Mouse (Mus musculus) heart, postnatal 25 days (tissue): ENCODE results near the gene Gm14326. TPM values are rescaled to one million over a fixed set of nuclear protein-coding genes. Genes with fewer than 3 reads are reported as not detected.
A peak's percentile ranks its signal among the peaks of the same experiment; 100 is the strongest.
"Not testable (repeated sequence)": the region's sequence is repeated elsewhere in the genome, so short reads cannot be mapped to it uniquely, and the experiment has no call there.

Source experiments
- DNase-seq: peaks from one replicate; pipeline ENCODE4 v3.0.0; 2022; ENCODE audit warnings: low spot score
- intact Hi-C: fragments of 180-260 bp; cut with DNase I; formaldehyde crosslinking; loops from one replicate; pipeline ENCODE4 v1.15.1; 2025
- total RNA-seq, 2 experiments: library from RNA; stranded (reverse); gene quantifications; 2 replicates each; pipeline ENCODE4 v1.2.3; 2021

Gene Gm14326
- 10 to 100 TPM; 35.6 to 44.2 TPM for total RNA-seq

- intact Hi-C loops, result not testable (repeated sequence)
- DNase-seq, result peak; percentile 83
Observed at GRCm38 (mm10) chr2:177957145-177957544, at the start of gene Gm14326. TSS of gene Gm14326 (minus strand) at chr2:177957297.

DNA sequence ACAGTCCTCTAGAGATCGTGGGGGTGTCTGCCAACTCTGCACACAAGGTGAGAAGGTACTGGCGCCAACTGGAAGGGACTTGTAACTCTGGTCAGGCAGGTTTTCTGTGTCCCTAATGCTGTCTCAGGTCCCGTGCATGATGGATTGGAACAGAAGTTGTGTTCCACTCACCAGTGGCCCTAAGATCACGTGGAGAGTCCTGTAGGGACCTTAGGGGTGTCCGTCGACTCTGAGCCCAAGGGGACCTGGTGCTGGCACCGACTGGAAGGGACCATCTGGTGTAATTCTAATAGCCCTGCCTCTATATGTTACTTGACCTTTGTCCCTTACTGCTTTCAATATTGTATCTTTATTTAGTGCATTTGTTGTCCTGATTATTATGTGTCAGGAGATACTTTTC, 17.7 kb upstream of the Gm14326 start:
- intact Hi-C loops, DNase-seq: not testable (repeated sequence)

DNA sequence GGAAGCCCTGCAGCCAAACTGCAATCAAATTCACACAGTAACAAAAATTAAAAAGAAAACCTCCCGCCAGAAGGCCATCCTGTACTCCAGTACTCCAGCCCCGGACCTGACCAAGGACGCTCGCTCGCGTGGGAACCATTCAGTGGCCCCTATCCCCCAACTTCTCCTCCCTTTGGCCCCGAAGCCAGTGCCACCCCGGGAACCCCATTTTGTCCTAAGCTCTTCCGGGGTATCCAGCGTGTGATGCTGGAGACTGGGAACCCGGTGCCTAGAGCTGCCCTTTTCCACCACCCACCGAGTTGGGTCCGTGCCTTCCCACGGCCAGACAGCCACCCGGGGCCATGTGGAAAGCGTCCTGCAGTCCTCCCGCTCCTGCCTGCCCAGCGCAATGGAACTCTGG, 363 bp downstream of the Gm14326 start:
- intact Hi-C loops, DNase-seq: not testable (repeated sequence)

- intact Hi-C loops, DNase-seq: not testable (repeated sequence)
Observed at GRCm38 (mm10) chr2:177925563-177926103, 31.5 kb downstream of the Gm14326 start, which contains the start of gene Zfp972. TSS of gene Zfp972 (minus strand) at chr2:177925613.

GRCm38 (mm10) chr2:177903276-177903675, 53.8 kb downstream of the Gm14326 start:
- intact Hi-C loops, DNase-seq: not testable (repeated sequence)

DNA sequence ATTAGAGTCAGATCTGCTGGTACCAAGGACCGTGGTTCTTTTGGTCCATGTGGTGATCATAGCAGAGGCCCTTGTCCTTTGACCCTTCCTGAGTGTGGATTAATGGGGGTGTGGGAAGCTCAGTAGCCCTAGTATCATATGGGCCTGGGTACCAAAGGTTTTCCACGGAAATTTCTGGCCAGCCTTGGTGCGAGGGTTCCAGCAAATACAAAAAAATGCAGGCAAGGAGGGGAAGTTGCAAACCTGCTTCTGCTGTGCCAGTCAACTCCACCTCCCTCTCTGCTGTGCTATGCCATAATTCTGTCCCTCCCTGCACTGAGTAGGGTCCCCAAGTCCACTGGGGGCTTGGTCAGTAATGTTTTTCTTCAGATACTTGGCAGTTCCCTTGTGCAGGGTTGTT, 58.9 kb downstream of the Gm14326 start:
- DNase-seq, intact Hi-C loops: not testable (repeated sequence)

DNA sequence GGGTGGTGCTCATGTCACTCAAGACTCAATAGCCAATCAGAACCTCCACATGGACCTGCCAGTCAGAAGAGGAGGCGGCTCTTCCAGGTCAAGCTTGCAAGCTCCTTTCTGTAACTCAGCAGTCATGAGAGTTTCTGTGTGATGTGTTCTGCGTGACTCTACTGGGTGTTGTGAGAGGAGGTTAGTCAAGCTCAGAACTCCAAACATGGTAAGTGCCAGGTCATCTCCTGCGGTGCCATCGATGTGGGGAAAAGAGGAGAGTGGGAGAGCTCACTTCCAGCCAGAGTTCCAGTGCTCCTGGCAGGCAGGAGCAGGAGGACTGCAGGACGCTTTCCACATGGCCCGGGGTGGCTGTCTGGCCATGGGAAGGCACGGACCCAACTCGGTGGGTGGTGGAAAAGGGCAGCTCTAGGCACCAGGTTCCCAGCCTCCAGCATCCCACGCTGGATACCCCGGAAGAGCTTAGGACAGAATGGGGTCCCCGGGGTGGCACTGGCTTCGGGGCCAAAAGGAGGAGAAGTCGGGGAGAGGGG, 60.0 kb downstream of the Gm14326 start, which contains the start of gene Gm14327:
Gm14327 (plus strand) TSS at position 51 of the 533 bp plus-strand sequence.
- DNase-seq, result not testable (repeated sequence)

GRCm38 (mm10) chr2:177887743-177888142, 69.4 kb downstream of the Gm14326 start:
- DNase-seq, intact Hi-C loops: not testable (repeated sequence)

More for the DNA sequence above, 60.0 kb downstream of the Gm14326 start, which contains the start of gene Gm14327:
- intact Hi-C loops, result not testable (repeated sequence)

Other genes starting within 250 kb of the Gm14326 start
- 10 to 100 TPM; 18.8 to 21.0 TPM for gene Gm14322, start 198.0 kb downstream of the Gm14326 start, total RNA-seq
- gene Gm14325, start 117.0 kb downstream of the Gm14326 start, total RNA-seq, result 10 to 100 TPM; 86.2 to 90.0 TPM
- gene Gm14327, start 60.2 kb downstream of the Gm14326 start, total RNA-seq, result 10 to 100 TPM; 39.5 to 49.1 TPM
- 1 to 10 TPM in 1 of 2 experiments, not detected in 1; 1.5 TPM for gene Zfp972, start 31.7 kb downstream of the Gm14326 start, total RNA-seq
- 100 to 1,000 TPM in 1 of 2 experiments, 10 to 100 TPM in 1; 94.1 to 103 TPM for gene Zfp971, start 66.0 kb upstream of the Gm14326 start, total RNA-seq
- gene Zfp931, start 121.2 kb upstream of the Gm14326 start, total RNA-seq, result 10 to 100 TPM; 12.2 to 15.3 TPM
- gene Phactr3, start 161.7 kb upstream of the Gm14326 start, total RNA-seq, result 1 to 10 TPM; 1.4 to 1.5 TPM